Mouse (Mus musculus): Measurements from ENCODE around the gene Coa3. TPM values are rescaled to one million over a fixed set of nuclear protein-coding genes. Genes with fewer than 3 reads are reported as not detected.

The Coa3 gene
- polyA plus RNA-seq, 1 experiment from 2014 or later: 190 TPM

DNA sequence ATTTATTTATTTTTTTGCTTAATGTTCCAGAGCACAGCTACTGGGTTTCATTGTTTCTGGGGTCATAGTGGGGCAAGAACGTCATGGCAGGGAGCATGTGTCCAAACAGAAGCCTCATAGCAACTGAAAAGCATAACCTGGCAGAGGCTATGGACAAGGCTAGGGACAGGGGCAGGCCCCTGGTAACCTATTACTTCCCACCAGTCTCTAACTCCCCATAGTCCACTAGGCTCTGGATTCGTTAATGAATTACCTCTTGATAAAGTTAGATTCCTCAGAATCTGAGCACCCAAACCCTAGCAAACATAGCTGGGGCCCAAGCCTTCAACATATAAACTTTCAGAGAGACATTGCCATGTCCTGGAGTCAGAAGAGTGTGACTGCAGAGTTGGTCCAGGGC, 27.9 kb downstream of the Coa3 start:
- peaks cover 14% of the 10 kb centered on the region; the same call in 1 of the 2 replicates for H3K27me3 ChIP-seq (ENCODE audit: insufficient read depth, low read length)
- no peak overlapping the region for H3K27ac ChIP-seq (ENCODE audit: low read depth)
- no peak overlapping the region for H3K9ac ChIP-seq
- WGBS: 71% methylated on average over 2 of the region's 2 CpGs
- no peak for DNase-seq
- H3K36me3 ChIP-seq (ENCODE audit: insufficient read depth): no peaks in the 10 kb centered on the region; the same call in 1 of the 2 replicates
- H3K4me1 ChIP-seq (ENCODE audit: insufficient read depth): peaks cover 3% of the 10 kb centered on the region; the same call in 1 of the 2 replicates
- H3K9me3 ChIP-seq (ENCODE audit: low read depth, low read length): no peaks in the 10 kb centered on the region
- no peak for ATAC-seq (ENCODE audit: insufficient read depth)
- H3K4me2 ChIP-seq: no peak overlapping the region
- H3K4me3 ChIP-seq (ENCODE audit: low read depth, low read length): no peak overlapping the region
- no peak for TF ChIP-seq CTCF (IDR thresholded peaks at IDR 0.05; ENCODE audit: low read depth)

DNA sequence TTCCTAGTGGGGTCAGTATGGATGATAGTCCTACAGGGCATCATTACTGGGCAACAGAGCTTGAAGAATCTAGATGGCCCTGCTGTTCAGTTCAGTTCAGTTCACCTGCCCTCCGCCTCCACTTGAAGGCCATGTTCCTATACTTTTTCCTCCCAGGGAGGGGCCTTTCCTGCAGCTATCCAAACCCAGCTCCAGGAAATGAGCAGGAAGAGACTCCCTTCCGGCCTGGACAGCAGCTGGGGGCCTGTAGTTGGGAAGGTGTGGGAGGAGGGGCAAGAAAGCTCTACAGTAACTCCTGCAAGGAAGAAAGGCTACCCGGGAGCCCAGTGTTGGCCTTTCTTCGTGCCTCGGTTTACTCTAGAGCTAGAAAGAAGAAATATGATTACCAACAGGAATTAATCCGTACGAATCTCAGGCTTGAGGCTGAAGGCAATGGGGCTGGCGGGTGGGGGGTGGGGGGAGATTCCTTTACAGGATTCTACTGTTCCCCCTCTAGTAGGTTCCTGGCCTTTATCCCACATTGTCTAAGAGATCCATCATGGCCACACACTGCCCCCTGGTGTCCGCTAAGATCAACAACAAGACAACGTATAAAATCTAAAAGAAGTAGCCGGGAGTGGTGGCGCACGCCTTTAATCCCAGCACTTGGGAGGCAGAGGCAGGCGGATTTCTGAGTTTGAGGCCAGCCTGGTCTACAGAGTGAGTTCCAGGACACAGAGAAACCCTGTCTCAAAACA, 30.5 kb downstream of the Coa3 start:
- no peaks in the 10 kb centered on the region for H3K9me3 ChIP-seq (ENCODE audit: low read depth, low read length)
- H3K36me3 ChIP-seq (ENCODE audit: insufficient read depth): no peaks in the 10 kb centered on the region
- DNase-seq (peak; percentile 91), ATAC-seq (ENCODE audit: insufficient read depth) (no peak)
- H3K4me2 ChIP-seq: peak overlapping the region; percentile 89
- H3K4me3 ChIP-seq (ENCODE audit: low read depth, low read length): peak overlapping the region; percentile 1; the same call in 1 of the 2 replicates
- 27% methylated on average over 14 of the region's 14 CpGs for WGBS
- no peak overlapping the region for H3K9ac ChIP-seq
- H3K27ac ChIP-seq (ENCODE audit: low read depth): no peak overlapping the region; the same call in 1 of the 2 replicates
- peaks cover 6% of the 10 kb centered on the region for H3K4me1 ChIP-seq (ENCODE audit: insufficient read depth)
- TF ChIP-seq CTCF (IDR thresholded peaks at IDR 0.05; ENCODE audit: low read depth): peak; percentile 77
- H3K27me3 ChIP-seq (ENCODE audit: insufficient read depth, low read length): peaks cover 18% of the 10 kb centered on the region; the same call in 1 of the 2 replicates

GRCm38 (mm10) chr11:101247521-101248030, 31.3 kb downstream of the Coa3 start:
- 75% methylated on average over 6 of the region's 6 CpGs for WGBS
- no peak for DNase-seq

GRCm38 (mm10) chr11:101246702-101247012, 32.3 kb downstream of the Coa3 start:
- Histone ChIP-seq H3K36me3 (ENCODE audit: insufficient read depth) (no peaks in the 10 kb centered on the region), H3K4me2 (peak overlapping the region; percentile 89), H3K27ac (ENCODE audit: low read depth) (peak overlapping the region; percentile 88), H3K4me3 (ENCODE audit: low read depth, low read length) (peak overlapping the region; percentile 68), H3K27me3 (ENCODE audit: insufficient read depth, low read length) (peaks cover 18% of the 10 kb centered on the region; the same call in 1 of the 2 replicates), H3K9me3 (ENCODE audit: low read depth, low read length) (no peaks in the 10 kb centered on the region), H3K9ac (peak overlapping the region; percentile 72), H3K4me1 (ENCODE audit: insufficient read depth) (peaks cover 3% of the 10 kb centered on the region)
- 6% methylated on average over 7 of the region's 7 CpGs for WGBS
- ATAC-seq (ENCODE audit: insufficient read depth) (no peak), DNase-seq (peak; percentile 56)
- no peak for TF ChIP-seq CTCF (IDR thresholded peaks at IDR 0.05; ENCODE audit: low read depth)

More at GRCm38 (mm10) chr11:101247521-101248030, 31.3 kb downstream of the Coa3 start:
- TF ChIP-seq CTCF (IDR thresholded peaks at IDR 0.05; ENCODE audit: low read depth): no peak
- peaks cover 18% of the 10 kb centered on the region; the same call in 1 of the 2 replicates for H3K27me3 ChIP-seq (ENCODE audit: insufficient read depth, low read length)
- H3K27ac ChIP-seq (ENCODE audit: low read depth): peak overlapping the region; percentile 88
- peak overlapping the region; percentile 89 for H3K4me2 ChIP-seq
- peaks cover 3% of the 10 kb centered on the region for H3K4me1 ChIP-seq (ENCODE audit: insufficient read depth)
- H3K9me3 ChIP-seq (ENCODE audit: low read depth, low read length): no peaks in the 10 kb centered on the region
- H3K4me3 ChIP-seq (ENCODE audit: low read depth, low read length): peak overlapping the region; percentile 68
- ATAC-seq (ENCODE audit: insufficient read depth): no peak
- H3K9ac ChIP-seq: peak overlapping the region; percentile 72
- no peaks in the 10 kb centered on the region for H3K36me3 ChIP-seq (ENCODE audit: insufficient read depth)

GRCm38 (mm10) chr11:101245855-101246701, 32.8 kb downstream of the Coa3 start, which contains the start of gene Ramp2:
Ramp2 (plus strand) TSS chr11:101246028.
- H3K4me1 ChIP-seq (ENCODE audit: insufficient read depth): peaks cover 3% of the 10 kb centered on the region
- peak within 1 kb of the TSS; percentile 89 for H3K4me2 ChIP-seq
- H3K4me3 ChIP-seq (ENCODE audit: low read depth, low read length): peak within 1 kb of the TSS; percentile 68
- no peaks in the 10 kb centered on the region for H3K9me3 ChIP-seq (ENCODE audit: low read depth, low read length)
- H3K27me3 ChIP-seq (ENCODE audit: insufficient read depth, low read length): peaks cover 18% of the 10 kb centered on the region; the same call in 1 of the 2 replicates
- 0 out of 2 replicates have a peak, but pooled peaks have one; percentile 5 for TF ChIP-seq CTCF (IDR thresholded peaks at IDR 0.05; ENCODE audit: low read depth)
- ATAC-seq (ENCODE audit: insufficient read depth) (peak; percentile 84), DNase-seq (peak; percentile 78)
- peak within 1 kb of the TSS; percentile 88 for H3K27ac ChIP-seq (ENCODE audit: low read depth)
- no peaks in the 10 kb centered on the region for H3K36me3 ChIP-seq (ENCODE audit: insufficient read depth)
- WGBS: under 1% methylated on average over 56 of the region's 63 CpGs
- peak within 1 kb of the TSS; percentile 72 for H3K9ac ChIP-seq

DNA sequence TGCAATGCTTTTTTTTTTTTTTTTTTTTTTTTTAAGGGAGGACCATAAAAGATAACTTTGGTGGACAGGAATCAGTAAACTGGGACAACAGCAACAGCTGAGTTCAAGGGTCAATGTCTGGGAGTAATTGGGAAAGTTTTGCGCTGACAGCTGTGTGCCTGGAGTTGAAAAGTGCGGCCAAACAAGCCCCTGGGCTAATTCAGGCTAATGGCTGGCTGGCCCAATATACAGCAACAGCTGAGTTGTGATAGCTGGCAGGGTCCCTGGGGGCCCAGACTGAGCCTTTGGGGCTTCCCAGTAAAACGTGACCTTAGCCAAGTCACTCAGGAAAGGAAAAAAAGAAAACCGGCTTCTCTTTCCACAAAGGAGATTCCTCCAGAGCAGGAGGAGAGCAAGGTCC, 33.8 kb downstream of the Coa3 start:
- no peak for TF ChIP-seq CTCF (IDR thresholded peaks at IDR 0.05; ENCODE audit: low read depth)
- no peaks in the 10 kb centered on the region for H3K9me3 ChIP-seq (ENCODE audit: low read depth, low read length)
- peaks cover 18% of the 10 kb centered on the region; the same call in 1 of the 2 replicates for H3K27me3 ChIP-seq (ENCODE audit: insufficient read depth, low read length)
- H3K27ac ChIP-seq (ENCODE audit: low read depth): peak overlapping the region; percentile 88; the same call in 1 of the 2 replicates
- peak overlapping the region; percentile 68 for H3K4me3 ChIP-seq (ENCODE audit: low read depth, low read length)
- DNase-seq (no peak), ATAC-seq (ENCODE audit: insufficient read depth) (no peak)
- H3K36me3 ChIP-seq (ENCODE audit: insufficient read depth): no peaks in the 10 kb centered on the region
- peak overlapping the region; percentile 72 for H3K9ac ChIP-seq
- peak overlapping the region; percentile 89 for H3K4me2 ChIP-seq
- peaks cover 3% of the 10 kb centered on the region for H3K4me1 ChIP-seq (ENCODE audit: insufficient read depth)
- WGBS: 27% methylated on average over 4 of the region's 4 CpGs

Measured in lung, embryonic 14.5 days (tissue).